1 mouse cellular context compared by ENCODE assay signal in genomic region chr5:134640371-134640770, GRCm38 (mm10).
A peak's percentile ranks its signal among the peaks of the same experiment; 100 is the strongest.
TF ChIP-seq lines count a peak whose summit lies in the region.

No protein-coding gene starts in this region.

TF ChIP-seq in MEL, 35 proteins besides CTCF, POLR2A, EP300 and RAD21:
- TF ChIP-seq CHD2 (IDR thresholded peaks at IDR 0.05; ENCODE audit: low read length) (no peak), ZNF384 (IDR thresholded peaks at IDR 0.05; ENCODE audit: low read depth, low read length) (peak; percentile 81; the same call in 1 of the 2 replicates), SIN3A (IDR thresholded peaks at IDR 0.05; ENCODE audit: low read length) (peak; percentile 38; the same call in 1 of the 2 replicates)
